Mouse (Mus musculus) embryonic facial prominence, embryonic 12.5 days (tissue): ENCODE measurements at regions not wholly inside any gene's neighbourhood (a gene's known extent, or its start where the extent isn't known, plus 50 kb on each side); places are given as distances from the start of the nearest gene placed in this dataset.
A peak's percentile ranks its signal among the peaks of the same experiment; 100 is the strongest.

Experiments used
- ATAC-seq: fragments of 200-750 bp; cut with Nextera tagmentation; 2 replicates; pipeline ENCODE4 v1.8.0; 2017; ENCODE audit not compliant: insufficient number of reproducible peaks, insufficient read depth, low FRiP score, low TSS enrichment
- H3K27ac ChIP-seq: fragments of 300-500 bp; sonication (generic); 2 replicates; pipeline ENCODE4 v1.5.1; 2016; ENCODE audit warnings: mild to moderate bottlenecking
- H3K27me3 ChIP-seq: fragments of 300-500 bp; sonication (generic); 2 replicates; pipeline ENCODE4 v1.6.1; 2016; ENCODE audit warnings: mild to moderate bottlenecking, moderate library complexity
- H3K36me3 ChIP-seq: fragments of 300-500 bp; sonication (generic); 2 replicates; pipeline ENCODE4 v1.6.1; 2016; ENCODE audit warnings: mild to moderate bottlenecking
- H3K4me1 ChIP-seq: fragments of 300-500 bp; sonication (generic); 2 replicates; pipeline ENCODE4 v1.6.1; 2016
- H3K4me2 ChIP-seq: fragments of 300-500 bp; sonication (generic); replicated peaks from 2 replicates; pipeline ENCODE4 v1.6.1; 2016; ENCODE audit warnings: mild to moderate bottlenecking, moderate library complexity
- H3K4me3 ChIP-seq: fragments of 300-500 bp; sonication (generic); 2 replicates; pipeline ENCODE4 v1.5.1; 2016; ENCODE audit warnings: mild to moderate bottlenecking
- H3K9ac ChIP-seq: fragments of 300-500 bp; sonication (generic); 2 replicates; pipeline ENCODE4 v1.6.1; 2016; ENCODE audit warnings: mild to moderate bottlenecking, moderate library complexity
- H3K9me3 ChIP-seq: fragments of 300-500 bp; sonication (generic); 2 replicates; pipeline ENCODE4 v1.6.1; 2016; ENCODE audit warnings: mild to moderate bottlenecking, moderate library complexity
- WGBS: fragments of 180-500 bp; shearing (Covaris S2); methylation state at CpG from one replicate; pipeline ENCODE4 v1.1.7; 2016; 5-methylcytosine and 5-hydroxymethylcytosine counted together

DNA sequence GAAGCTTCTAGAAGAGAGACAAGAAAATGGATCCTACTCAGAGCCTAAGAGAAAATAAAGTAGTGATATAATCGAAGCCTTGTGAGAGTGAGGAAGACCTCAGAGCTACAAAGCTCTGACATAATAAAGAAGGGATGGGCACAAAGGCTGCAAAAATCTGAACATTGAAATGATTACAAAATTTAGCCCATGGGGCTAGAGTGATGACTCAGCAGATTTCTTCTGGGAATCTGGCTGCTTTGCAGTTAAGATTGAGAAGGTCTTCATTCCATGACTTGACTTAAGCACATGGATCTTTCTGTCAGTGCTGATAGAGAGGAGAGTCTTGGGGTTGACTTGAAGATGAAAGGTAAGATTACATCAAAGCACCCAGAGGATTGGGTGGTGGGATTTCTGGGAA is 633.3 kb upstream of the Gm19410 start:
- WGBS, result 84% methylated on average over 1 of the region's 1 CpGs
- no peak for ATAC-seq
- H3K4me1 ChIP-seq, result no peaks in the 10 kb centered on the region; the same call in 1 of the 2 replicates

DNA sequence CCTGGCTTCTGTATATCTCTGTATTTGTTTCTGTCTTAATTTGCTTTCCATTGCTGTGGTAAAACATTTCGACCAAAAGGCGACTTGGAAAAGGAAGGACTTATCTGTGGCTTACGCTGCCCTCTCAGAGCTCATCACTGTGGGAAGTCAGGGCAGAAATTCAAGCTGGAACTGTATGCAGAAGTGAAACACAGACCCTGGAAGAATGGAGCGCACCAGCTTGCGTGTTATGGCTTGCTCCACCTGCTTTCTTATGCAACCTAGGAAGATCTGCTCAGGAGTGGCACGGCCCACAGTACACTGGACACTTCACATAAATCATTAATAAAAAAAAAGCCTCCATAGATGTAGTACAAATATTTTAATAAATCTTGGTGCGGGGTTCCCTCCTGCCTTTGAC is 630.0 kb upstream of the Gm19410 start:
- Histone ChIP-seq H3K36me3 (no peaks in the 10 kb centered on the region), H3K27me3 (no peaks in the 10 kb centered on the region), H3K4me1 (no peaks in the 10 kb centered on the region), H3K9ac (no peak overlapping the region), H3K4me3 (no peak overlapping the region), H3K27ac (no peak overlapping the region), H3K9me3 (no peaks in the 10 kb centered on the region), H3K4me2 (no peak overlapping the region)
- 87% methylated on average over 7 of the region's 7 CpGs for WGBS
- ATAC-seq, result no peak

More for the DNA sequence above, 633.3 kb upstream of the Gm19410 start:
- Histone ChIP-seq H3K27me3 (no peaks in the 10 kb centered on the region), H3K9me3 (no peaks in the 10 kb centered on the region), H3K4me3 (no peak overlapping the region), H3K27ac (no peak overlapping the region), H3K4me2 (no peak overlapping the region), H3K9ac (no peak overlapping the region), H3K36me3 (no peaks in the 10 kb centered on the region)

DNA sequence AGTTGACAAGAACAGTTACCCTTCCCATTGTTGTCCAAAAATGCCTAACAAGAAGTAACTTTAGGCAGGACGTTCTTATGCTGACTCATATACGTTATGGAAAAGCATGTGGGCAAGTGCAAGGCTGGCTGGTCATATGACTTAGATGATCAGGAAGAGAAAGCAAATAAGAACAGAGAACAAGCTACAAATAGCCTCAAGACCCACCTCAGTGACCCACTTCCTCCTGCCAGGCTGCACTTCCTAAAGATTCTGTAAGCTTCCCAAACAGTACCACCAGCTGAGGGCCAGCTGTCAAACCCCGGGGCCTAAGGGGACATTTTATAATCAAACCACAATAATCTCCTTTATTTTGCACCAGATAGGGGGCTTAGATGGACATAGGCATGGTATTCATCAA is 628.9 kb upstream of the Gm19410 start:
- Histone ChIP-seq H3K9me3 (no peaks in the 10 kb centered on the region), H3K27me3 (no peaks in the 10 kb centered on the region), H3K36me3 (no peaks in the 10 kb centered on the region), H3K9ac (no peak overlapping the region), H3K4me1 (no peaks in the 10 kb centered on the region), H3K4me3 (no peak overlapping the region), H3K27ac (no peak overlapping the region), H3K4me2 (no peak overlapping the region)
- WGBS, result 79% methylated on average over 3 of the region's 3 CpGs
- no peak for ATAC-seq

DNA sequence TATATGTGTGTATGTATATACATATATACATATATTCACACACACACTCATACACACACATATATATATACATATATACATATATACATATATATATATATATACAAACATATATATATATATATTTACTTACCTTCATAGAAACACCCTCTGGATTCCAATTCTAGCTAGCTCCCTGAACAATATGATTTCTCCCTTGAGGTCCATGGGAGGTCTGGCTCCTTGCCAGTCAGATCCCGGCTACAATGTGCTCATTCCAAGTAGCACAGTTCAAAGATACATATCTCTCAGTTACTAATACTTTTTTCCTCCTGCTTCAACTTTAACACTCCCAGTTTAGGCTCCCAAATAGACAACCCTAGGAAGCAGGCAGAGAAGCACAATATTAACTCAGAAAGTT is 624.8 kb upstream of the Gm19410 start:
- Histone ChIP-seq H3K4me1 (no peaks in the 10 kb centered on the region), H3K9ac (no peak overlapping the region), H3K27ac (no peak overlapping the region), H3K9me3 (no peaks in the 10 kb centered on the region), H3K4me2 (no peak overlapping the region), H3K27me3 (no peaks in the 10 kb centered on the region), H3K4me3 (no peak overlapping the region), H3K36me3 (no peaks in the 10 kb centered on the region)
- ATAC-seq, result no peak
- WGBS, result 71% methylated on average over 1 of the region's 1 CpGs

DNA sequence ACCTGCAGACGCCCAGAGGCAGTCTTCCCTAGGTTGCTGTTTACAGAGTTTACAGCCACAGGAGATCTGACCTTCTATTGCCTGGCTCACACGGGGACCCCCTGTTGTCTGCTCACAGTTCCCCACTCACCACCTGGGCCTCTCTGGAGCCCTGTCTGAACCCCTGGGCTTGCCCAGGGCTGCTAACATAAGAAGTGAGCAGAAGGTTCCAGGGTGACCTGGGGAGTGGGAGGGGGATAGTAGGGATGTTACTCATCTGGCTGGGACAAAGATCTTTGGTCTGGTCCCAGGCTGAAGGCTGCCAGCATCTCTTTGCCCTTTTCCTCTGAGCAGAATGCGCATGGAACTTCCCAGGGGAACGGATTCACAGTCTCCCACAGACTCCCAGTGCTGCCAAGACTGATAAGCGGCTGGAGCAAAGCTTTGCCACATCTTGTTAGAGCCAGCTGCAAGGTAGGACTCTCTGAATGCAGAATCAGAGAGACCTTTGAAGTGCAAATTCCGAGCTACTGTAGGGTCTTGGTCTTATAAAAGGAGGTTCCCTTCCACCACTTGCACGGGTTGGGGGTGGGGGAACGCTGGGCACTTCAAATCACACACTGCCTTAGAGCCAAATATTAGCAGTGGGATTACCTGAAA is 622.5 kb upstream of the Gm19410 start:
- Histone ChIP-seq H3K4me1 (no peaks in the 10 kb centered on the region), H3K36me3 (no peaks in the 10 kb centered on the region), H3K4me3 (no peak overlapping the region), H3K27me3 (no peaks in the 10 kb centered on the region), H3K27ac (no peak overlapping the region), H3K9ac (no peak overlapping the region), H3K4me2 (no peak overlapping the region), H3K9me3 (no peaks in the 10 kb centered on the region)
- no peak for ATAC-seq
- 33% methylated on average over 8 of the region's 8 CpGs for WGBS

DNA sequence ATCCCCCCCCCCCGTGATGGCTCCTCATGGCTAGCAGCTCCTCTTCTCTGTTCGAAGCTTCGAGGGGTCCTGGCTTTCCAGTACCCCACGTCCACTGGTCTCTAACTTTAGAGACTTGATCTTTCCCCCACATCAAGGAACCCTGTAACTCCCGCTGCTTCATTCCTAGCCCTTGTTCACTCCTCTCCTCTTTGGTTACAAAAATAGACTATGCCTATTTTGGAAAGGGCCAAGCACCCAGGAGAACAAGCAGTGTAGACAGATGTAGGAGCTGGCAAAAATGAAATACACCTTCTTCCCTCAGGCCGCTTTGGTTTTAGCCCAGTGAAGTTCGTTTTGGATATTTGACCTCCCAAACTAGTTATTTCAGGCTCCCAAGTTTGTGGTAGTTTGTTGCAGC is 621.9 kb upstream of the Gm19410 start:
- H3K4me3 ChIP-seq, result no peak overlapping the region
- no peak overlapping the region for H3K27ac ChIP-seq
- no peak overlapping the region for H3K4me2 ChIP-seq
- no peaks in the 10 kb centered on the region for H3K4me1 ChIP-seq
- H3K27me3 ChIP-seq, result no peaks in the 10 kb centered on the region
- H3K9ac ChIP-seq, result no peak overlapping the region
- WGBS, result 59% methylated on average over 7 of the region's 7 CpGs
- H3K36me3 ChIP-seq, result no peaks in the 10 kb centered on the region
- no peak for ATAC-seq
- H3K9me3 ChIP-seq, result no peaks in the 10 kb centered on the region

DNA sequence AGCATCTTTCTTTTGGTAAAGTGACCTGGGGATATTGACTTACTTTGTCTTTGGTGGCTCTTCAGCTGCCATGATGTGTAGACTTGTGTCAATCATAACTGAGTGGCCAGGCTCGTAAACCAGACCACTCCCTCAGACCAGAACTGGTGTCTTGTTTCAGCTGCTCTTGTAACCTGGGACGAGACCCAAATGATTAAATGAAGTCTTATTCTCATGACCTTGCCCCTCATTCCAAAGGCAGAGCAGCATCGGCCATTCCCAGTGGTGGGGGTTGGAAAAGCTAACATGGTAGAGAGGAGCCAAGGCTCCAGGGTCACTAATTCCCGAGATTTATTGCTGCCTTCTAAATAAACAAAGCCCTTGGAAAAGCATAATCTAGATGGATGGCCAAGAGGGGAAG is 621.2 kb upstream of the Gm19410 start:
- H3K27me3 ChIP-seq, result no peaks in the 10 kb centered on the region
- H3K36me3 ChIP-seq, result no peaks in the 10 kb centered on the region
- no peak overlapping the region for H3K4me2 ChIP-seq
- no peak overlapping the region for H3K4me3 ChIP-seq
- no peak overlapping the region for H3K27ac ChIP-seq
- WGBS, result 31% methylated on average over 4 of the region's 4 CpGs
- H3K9ac ChIP-seq, result no peak overlapping the region
- H3K4me1 ChIP-seq, result no peaks in the 10 kb centered on the region
- no peaks in the 10 kb centered on the region for H3K9me3 ChIP-seq
- ATAC-seq, result no peak

DNA sequence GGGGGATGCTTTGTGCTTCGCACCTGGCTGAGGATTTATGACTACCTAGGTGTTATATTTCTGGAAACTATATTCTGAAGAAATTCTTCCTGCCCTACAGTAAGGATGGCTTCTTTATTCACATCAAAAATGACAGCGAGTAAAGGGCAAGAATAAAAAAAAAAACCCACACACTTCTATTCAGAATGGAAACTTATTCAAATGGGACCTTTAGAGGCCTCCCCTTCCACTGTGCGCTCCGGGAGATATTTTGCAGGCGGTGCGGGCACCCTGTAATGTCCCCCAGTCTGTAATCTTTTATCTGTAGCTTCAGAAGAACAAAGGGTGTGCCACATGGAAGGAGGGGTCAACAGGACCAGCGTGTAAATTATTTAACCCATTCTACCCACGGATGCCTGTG is 618.1 kb upstream of the Gm19410 start:
- Histone ChIP-seq H3K27ac (no peak overlapping the region), H3K9me3 (no peaks in the 10 kb centered on the region), H3K36me3 (no peaks in the 10 kb centered on the region), H3K9ac (no peak overlapping the region), H3K4me1 (no peaks in the 10 kb centered on the region), H3K4me2 (no peak overlapping the region), H3K4me3 (no peak overlapping the region), H3K27me3 (no peaks in the 10 kb centered on the region)
- 91% methylated on average over 8 of the region's 8 CpGs for WGBS
- ATAC-seq, result no peak

DNA sequence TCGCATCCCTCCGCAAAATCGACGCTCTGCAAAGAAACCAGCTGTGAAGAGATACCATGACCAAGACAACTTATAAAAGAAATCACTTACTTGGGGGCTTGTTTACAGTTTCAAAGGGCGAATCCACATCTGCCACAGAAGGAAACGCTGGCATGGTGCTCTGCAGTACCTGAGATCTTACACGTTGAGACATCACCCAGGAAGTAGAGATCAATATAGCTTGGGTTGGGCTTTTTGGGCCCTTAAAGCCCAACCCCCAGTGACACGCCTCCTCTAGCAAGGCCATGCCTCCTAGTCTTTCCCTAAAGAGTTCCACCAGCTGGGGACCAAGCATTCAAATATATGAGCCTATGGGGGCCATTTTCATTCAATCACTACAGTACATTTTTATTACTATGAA is 617.6 kb upstream of the Gm19410 start:
- Histone ChIP-seq H3K9me3 (no peaks in the 10 kb centered on the region), H3K27ac (no peak overlapping the region), H3K4me1 (no peaks in the 10 kb centered on the region), H3K27me3 (no peaks in the 10 kb centered on the region), H3K36me3 (no peaks in the 10 kb centered on the region), H3K9ac (no peak overlapping the region), H3K4me2 (no peak overlapping the region), H3K4me3 (no peak overlapping the region)
- WGBS, result 91% methylated on average over 8 of the region's 8 CpGs
- no peak for ATAC-seq

DNA sequence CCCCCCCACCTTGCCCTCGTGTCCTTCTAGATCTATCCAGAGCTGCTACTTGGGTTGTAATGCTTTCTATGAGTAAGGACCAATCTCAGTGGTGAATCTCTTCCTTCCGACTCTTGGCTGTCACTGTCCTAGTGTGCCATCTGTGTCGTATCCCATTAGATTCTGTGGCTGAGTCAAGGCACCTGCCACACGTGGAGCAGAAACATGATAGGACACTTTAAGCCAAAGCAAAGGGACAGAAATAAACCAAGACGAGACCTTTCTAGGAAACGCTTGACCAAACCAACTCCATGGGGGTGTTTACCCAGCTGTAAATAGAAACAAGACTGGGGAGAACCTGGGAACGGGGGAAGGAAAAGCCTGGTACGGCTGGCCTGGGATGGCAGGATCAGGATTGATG is 613.0 kb upstream of the Gm19410 start:
- WGBS, result 68% methylated on average over 8 of the region's 8 CpGs
- no peaks in the 10 kb centered on the region for H3K27me3 ChIP-seq

DNA sequence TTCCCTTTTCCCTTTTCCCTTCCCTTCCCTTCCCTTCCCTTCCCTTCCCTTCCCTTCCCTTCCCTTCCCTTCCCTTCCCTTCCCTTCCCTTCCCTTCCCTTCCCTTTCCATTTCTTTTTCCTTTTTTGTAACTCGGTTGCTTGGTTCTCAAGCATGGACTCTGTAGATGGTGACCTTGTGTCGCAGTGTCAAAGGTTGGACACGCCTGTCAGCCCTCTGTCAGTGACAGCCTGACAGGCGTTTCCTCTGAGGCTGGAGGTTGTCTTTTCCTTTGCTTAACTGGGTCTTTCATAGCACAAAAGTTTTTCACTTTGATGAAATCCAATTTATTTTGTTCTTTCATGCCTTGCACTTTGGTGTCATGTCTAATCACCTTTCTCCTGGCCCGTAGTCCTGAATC is 609.3 kb upstream of the Gm19410 start:
- H3K4me2 ChIP-seq, result no peak overlapping the region
- ATAC-seq, result no peak
- no peak overlapping the region for H3K4me3 ChIP-seq
- no peaks in the 10 kb centered on the region for H3K4me1 ChIP-seq
- no peaks in the 10 kb centered on the region for H3K27me3 ChIP-seq
- H3K9ac ChIP-seq, result no peak overlapping the region
- WGBS, result 19% methylated on average over 5 of the region's 5 CpGs
- H3K9me3 ChIP-seq, result no peaks in the 10 kb centered on the region
- no peaks in the 10 kb centered on the region for H3K36me3 ChIP-seq
- H3K27ac ChIP-seq, result no peak overlapping the region

More for the DNA sequence above, 613.0 kb upstream of the Gm19410 start:
- Histone ChIP-seq H3K27ac (no peak overlapping the region), H3K36me3 (no peaks in the 10 kb centered on the region), H3K9ac (no peak overlapping the region), H3K9me3 (no peaks in the 10 kb centered on the region), H3K4me2 (no peak overlapping the region), H3K4me1 (no peaks in the 10 kb centered on the region), H3K4me3 (no peak overlapping the region)
- ATAC-seq, result no peak

DNA sequence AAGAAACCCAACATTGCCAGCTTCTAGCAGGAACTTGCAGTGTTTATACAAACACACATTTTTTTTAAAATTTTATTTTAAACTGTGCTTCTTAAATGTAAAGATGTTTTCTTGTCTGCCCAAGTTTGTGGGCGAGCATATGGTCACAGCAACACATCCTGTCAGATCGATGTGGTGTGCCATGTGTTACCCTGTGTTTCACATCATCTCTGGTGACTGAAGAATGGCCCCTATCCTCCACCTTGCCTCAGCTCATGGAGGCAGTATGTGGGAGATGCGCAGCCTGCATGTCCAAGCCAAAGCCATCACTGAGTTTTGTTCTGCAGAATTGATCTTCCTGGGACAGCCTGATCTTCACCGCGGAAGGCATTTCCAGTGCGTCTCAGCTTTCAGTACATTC is 607.9 kb upstream of the Gm19410 start:
- no peaks in the 10 kb centered on the region for H3K36me3 ChIP-seq
- H3K4me3 ChIP-seq, result no peak overlapping the region
- 67% methylated on average over 6 of the region's 6 CpGs for WGBS
- no peaks in the 10 kb centered on the region for H3K27me3 ChIP-seq
- no peak overlapping the region for H3K27ac ChIP-seq
- no peak overlapping the region for H3K9ac ChIP-seq
- no peaks in the 10 kb centered on the region for H3K4me1 ChIP-seq
- H3K9me3 ChIP-seq, result no peaks in the 10 kb centered on the region
- no peak overlapping the region for H3K4me2 ChIP-seq
- no peak for ATAC-seq

DNA sequence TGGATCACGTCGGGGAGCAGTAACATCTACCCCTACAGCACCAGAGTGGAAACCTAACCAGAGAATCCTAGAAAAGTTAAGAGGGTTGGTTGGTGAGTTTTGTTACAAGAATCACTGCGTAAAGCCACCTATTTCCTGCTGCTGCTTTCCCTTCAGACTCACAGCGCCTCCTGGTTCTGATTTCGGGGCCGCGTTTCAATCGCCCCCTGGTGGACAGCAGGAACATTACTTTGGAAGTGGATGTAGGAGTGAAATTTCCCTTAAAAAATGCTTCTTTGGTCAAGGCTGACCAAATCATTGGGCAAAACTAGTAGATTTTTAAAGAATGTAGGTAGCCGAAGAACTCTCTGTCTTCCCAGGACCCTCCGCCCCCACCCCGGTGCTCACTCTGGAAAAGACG is 606.3 kb upstream of the Gm19410 start:
- 0 out of 2 replicates have a peak overlapping the region, but pooled peaks have one; percentile 24 for H3K4me2 ChIP-seq
- no peaks in the 10 kb centered on the region for H3K36me3 ChIP-seq
- H3K27me3 ChIP-seq, result no peaks in the 10 kb centered on the region
- WGBS, result 19% methylated on average over 12 of the region's 12 CpGs
- no peaks in the 10 kb centered on the region for H3K9me3 ChIP-seq
- no peak overlapping the region for H3K4me3 ChIP-seq
- H3K9ac ChIP-seq, result no peak overlapping the region
- no peak overlapping the region for H3K27ac ChIP-seq
- H3K4me1 ChIP-seq, result no peaks in the 10 kb centered on the region
- no peak for ATAC-seq
